Mouse (Mus musculus) lung, postnatal 0 days (tissue): ENCODE measurements around the gene Tprkb. TPM values are rescaled to one million over a fixed set of nuclear protein-coding genes. Genes with fewer than 3 reads are reported as not detected.
"Not testable (repeated sequence)": the region's sequence is repeated elsewhere in the genome, so short reads cannot be mapped to it uniquely, and the experiment has no call there.

ENCODE experiments used
- ATAC-seq: fragments of 200-750 bp; cut with Nextera tagmentation; 2 replicates; pipeline ENCODE4 v1.8.0; 2017; ENCODE audit warnings: moderate library complexity
- DNase-seq: peaks from one replicate; pipeline ENCODE4 v3.0.0-alpha.2; 2016; ENCODE audit warnings: low spot score
- H3K27ac ChIP-seq: fragments of 300-500 bp; sonication (generic); 2 replicates; pipeline ENCODE4 v1.5.1; 2014; ENCODE audit warnings: antibody characterized with exemption, mild to moderate bottlenecking, low read length, mixed read lengths
- H3K27me3 ChIP-seq: fragments of 300-500 bp; sonication (generic); replicated peaks from 2 replicates; pipeline ENCODE4 v1.6.1; 2014; ENCODE audit warnings: low read length, mixed read lengths; ENCODE audit not compliant: insufficient read depth
- H3K36me3 ChIP-seq: fragments of 300-500 bp; sonication (generic); 2 replicates; pipeline ENCODE4 v1.6.1; 2014; ENCODE audit warnings: low read length, mixed read lengths; ENCODE audit not compliant: insufficient read depth
- H3K4me1 ChIP-seq: fragments of 300-500 bp; sonication (generic); 2 replicates; pipeline ENCODE4 v1.6.1; 2014; ENCODE audit warnings: antibody characterized with exemption, low read depth, low read length, mixed read lengths; ENCODE audit not compliant: insufficient read depth
- H3K4me2 ChIP-seq: fragments of 300-500 bp; sonication (generic); replicated peaks from 2 replicates; pipeline ENCODE4 v1.6.1; 2014; ENCODE audit warnings: low read depth, mild to moderate bottlenecking, low read length, moderate library complexity, mixed read lengths
- H3K4me3 ChIP-seq: fragments of 300-500 bp; sonication (generic); 2 replicates; pipeline ENCODE4 v1.5.1; 2014; ENCODE audit warnings: low read depth, low read length
- H3K9ac ChIP-seq: fragments of 300-500 bp; sonication (generic); replicated peaks from 2 replicates; pipeline ENCODE4 v1.6.1; 2014; ENCODE audit warnings: low read depth, mild to moderate bottlenecking
- H3K9me3 ChIP-seq: fragments of 300-500 bp; sonication (generic); 2 replicates; pipeline ENCODE4 v1.6.1; 2016; ENCODE audit warnings: low read length, mixed read lengths
- CTCF ChIP-seq: IDR thresholded peaks from 2 replicates; pipeline ENCODE4 v1.5.1; 2016; ENCODE audit warnings: antibody characterized with exemption, mild to moderate bottlenecking
- EP300 ChIP-seq: IDR thresholded peaks from 2 replicates; pipeline ENCODE4 v1.6.1; 2016; ENCODE audit warnings: antibody characterized with exemption, mild to moderate bottlenecking, control low read depth
- WGBS: fragments of 180-500 bp; shearing (Covaris S2); extraction: QIAGEN DNeasy Blood & Tissue Kit; methylation state at CpG from one replicate; pipeline ENCODE4 v1.1.7; 2014; 5-methylcytosine and 5-hydroxymethylcytosine counted together
- polyA plus RNA-seq: library from polyadenylated mRNA; unstranded; fragments of >200 nt; fragmentation: Nextera tagmentation; extraction: Ambion mirVana; gene quantifications from 2 replicates; pipeline ENCODE4 v1.2.1, GENCODE M21; 2015

The Tprkb gene
- polyA plus RNA-seq, 1 experiment from 2014 or later: 23.8 TPM

DNA sequence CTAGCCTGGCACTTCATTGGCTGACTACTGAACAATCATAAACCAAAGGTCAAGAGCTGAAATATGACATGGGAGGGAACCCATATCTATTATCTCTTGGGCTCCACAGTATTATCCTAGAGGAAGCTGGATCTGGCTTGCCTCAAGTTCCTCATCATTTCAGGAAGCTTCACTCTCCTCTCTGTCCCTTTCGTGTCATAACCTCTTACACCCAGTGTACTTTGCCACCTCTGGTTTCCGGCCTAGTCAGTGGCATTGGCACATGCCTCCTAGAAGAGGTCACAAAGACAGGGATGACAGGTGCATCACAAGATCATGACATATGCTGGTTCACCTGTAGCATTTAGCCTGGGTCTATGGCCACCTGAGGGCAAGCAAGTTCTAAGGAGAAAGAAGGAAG, 9.4 kb upstream of the Tprkb start:
- WGBS: 89% methylated on average over 2 of the region's 2 CpGs
- no peak overlapping the region for H3K9ac ChIP-seq
- ATAC-seq (no peak), DNase-seq (no peak)
- H3K9me3 ChIP-seq: no peaks in the 10 kb centered on the region
- H3K27me3 ChIP-seq: no peaks in the 10 kb centered on the region
- H3K4me2 ChIP-seq: no peak overlapping the region
- no peaks in the 10 kb centered on the region for H3K4me1 ChIP-seq
- H3K36me3 ChIP-seq: no peaks in the 10 kb centered on the region
- no peak overlapping the region for H3K27ac ChIP-seq
- H3K4me3 ChIP-seq: no peak overlapping the region
- TF ChIP-seq CTCF (no peak), EP300 (no peak)

DNA sequence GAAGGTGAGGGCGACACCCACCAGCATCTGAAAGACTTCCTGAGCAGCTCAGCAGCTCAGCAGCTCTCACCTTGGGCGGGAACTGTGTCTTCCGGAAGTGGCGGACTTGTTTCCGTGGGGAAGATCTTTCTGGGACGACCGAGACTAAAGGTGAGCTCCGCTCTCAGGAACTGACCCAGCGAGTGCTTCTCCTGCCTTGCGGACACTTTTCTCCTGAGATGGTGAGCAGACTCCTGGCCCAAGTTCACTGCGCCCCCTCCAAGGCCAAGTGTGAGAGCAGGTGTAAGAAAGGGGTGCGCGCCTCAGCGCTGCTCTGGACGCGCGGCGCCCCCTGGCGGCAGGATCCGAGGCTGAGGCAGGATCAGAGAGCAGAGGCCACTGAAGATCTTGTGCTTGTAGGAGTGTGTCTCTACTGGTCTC, 7.0 kb upstream of the Tprkb start, which contains the start of gene Nat8f4:
Gene Nat8f4, minus strand, starts transcription at position 243 of the 420 bp plus-strand sequence.
- Histone ChIP-seq H3K4me2 (0 out of 2 replicates have a peak within 1 kb of the TSS, but pooled peaks have one; percentile 25), H3K4me3 (peak within 1 kb of the TSS; percentile 33)
- H3K36me3 ChIP-seq, H3K27ac ChIP-seq, H3K4me1 ChIP-seq, H3K9ac ChIP-seq, H3K9me3 ChIP-seq, H3K27me3 ChIP-seq: not testable (repeated sequence)
- DNase-seq (peak; percentile 48), ATAC-seq (peak; percentile 79)
- WGBS: 13% methylated on average over 20 of the region's 20 CpGs
- peak; percentile 87 for TF ChIP-seq CTCF

DNA sequence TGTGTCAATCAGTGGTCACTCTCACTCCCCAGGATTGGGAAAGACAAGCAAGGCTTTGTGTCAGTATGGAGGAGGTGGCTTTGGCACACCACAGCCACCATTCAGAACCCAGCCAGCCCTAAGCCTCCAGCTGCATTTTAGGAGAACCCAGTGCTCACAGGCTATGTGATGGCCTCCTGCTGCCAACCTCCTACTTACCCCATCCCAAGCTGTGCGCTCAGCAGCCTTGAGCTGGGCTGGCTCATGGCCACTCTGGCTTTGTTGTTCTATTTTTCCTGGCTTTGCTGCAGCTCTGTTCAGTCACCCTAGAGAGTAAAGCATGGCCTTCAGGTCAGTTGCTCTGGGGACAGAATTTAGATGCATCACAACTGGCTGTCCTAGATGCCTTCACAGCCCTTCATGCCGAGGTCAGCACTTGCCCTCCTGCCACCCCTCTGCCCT, 4.7 kb upstream of the Tprkb start:
- DNase-seq, H3K4me3 ChIP-seq, H3K9me3 ChIP-seq, H3K36me3 ChIP-seq, H3K4me1 ChIP-seq, H3K27ac ChIP-seq, ATAC-seq, H3K9ac ChIP-seq, H3K4me2 ChIP-seq, H3K27me3 ChIP-seq: not testable (repeated sequence)
- 71% methylated on average over 2 of the region's 2 CpGs for WGBS

DNA sequence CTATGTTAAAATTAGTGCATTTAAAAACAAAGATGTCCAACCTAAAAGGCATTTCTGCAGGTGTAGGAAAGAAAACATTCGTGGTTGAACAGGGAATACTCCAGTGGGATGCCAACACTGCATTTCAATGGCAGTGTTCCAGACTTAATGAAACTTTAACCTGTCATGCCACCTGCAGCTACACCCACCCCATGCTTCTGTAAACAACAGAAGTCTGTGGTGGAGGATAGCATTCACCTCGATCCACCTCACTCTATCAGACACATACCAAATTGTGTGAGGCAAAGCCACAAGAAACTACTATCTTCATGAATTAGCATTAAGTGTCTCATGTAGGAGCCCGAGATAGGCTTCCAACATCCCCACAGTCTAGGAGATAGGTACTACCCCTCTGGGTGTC, 3.3 kb upstream of the Tprkb start:
- H3K27me3 ChIP-seq: no peaks in the 10 kb centered on the region
- no peaks in the 10 kb centered on the region for H3K36me3 ChIP-seq
- H3K4me3 ChIP-seq: no peak overlapping the region
- no peak for TF ChIP-seq EP300
- TF ChIP-seq CTCF: no peak
- 42% methylated on average over 3 of the region's 3 CpGs for WGBS
- H3K4me1 ChIP-seq: no peaks in the 10 kb centered on the region
- H3K9me3 ChIP-seq: no peaks in the 10 kb centered on the region
- DNase-seq (no peak), ATAC-seq (no peak)
- H3K27ac ChIP-seq: no peak overlapping the region
- H3K4me2 ChIP-seq: no peak overlapping the region
- H3K9ac ChIP-seq: no peak overlapping the region

DNA sequence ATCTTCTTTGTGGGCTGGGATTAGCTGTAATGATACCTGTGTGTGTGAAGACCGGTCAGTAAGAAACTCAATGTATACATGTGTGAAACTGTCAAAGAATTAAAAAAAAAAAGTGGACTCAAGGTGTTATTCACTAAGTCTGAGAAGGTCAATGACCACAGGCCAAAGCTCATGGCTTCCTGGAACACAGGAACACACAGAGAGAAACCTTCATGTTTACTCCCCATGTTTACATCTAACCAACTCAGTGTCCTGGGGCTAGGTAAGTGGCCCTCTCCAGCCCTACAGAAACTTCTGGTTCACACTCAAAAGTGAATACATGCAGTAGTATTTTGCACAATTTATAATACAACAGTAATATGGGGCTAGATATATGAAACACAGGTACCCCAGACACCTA, 2.0 kb upstream of the Tprkb start:
- DNase-seq (no peak), ATAC-seq (no peak)
- Histone ChIP-seq H3K4me2 (no peak overlapping the region), H3K4me1 (no peaks in the 10 kb centered on the region), H3K27ac (no peak overlapping the region), H3K4me3 (no peak overlapping the region), H3K9ac (no peak overlapping the region), H3K9me3 (no peaks in the 10 kb centered on the region), H3K36me3 (no peaks in the 10 kb centered on the region), H3K27me3 (no peaks in the 10 kb centered on the region)
- WGBS: 97% methylated on average over 1 of the region's 1 CpGs
- TF ChIP-seq EP300 (no peak), CTCF (no peak)

DNA sequence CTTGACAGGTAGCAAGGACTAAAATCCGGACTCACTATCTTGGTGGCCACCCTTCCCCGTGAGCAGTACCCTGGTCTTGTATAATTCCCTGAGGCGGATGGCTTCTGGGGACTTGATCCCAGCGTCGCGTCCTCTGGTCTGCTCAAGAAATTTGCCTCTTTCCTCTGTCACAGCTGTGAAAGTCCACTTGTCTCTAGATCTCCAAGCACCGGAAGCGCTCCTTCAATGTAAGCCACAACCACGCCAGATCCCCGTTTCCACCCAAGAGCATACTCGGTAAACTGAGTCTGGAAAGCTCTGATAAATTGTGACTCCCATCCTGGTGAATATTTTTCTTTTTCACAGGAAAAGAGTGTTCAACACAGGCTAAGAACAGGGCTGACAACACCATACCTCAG, 3.5 kb downstream of the Tprkb start:
- H3K4me2 ChIP-seq: peak overlapping the region; percentile 88
- ATAC-seq (no peak), DNase-seq (no peak)
- peak overlapping the region; percentile 87 for H3K27ac ChIP-seq
- TF ChIP-seq EP300 (no peak), CTCF (no peak)
- H3K9me3 ChIP-seq: no peaks in the 10 kb centered on the region
- H3K9ac ChIP-seq: peak overlapping the region; percentile 64
- no peaks in the 10 kb centered on the region for H3K27me3 ChIP-seq
- H3K4me3 ChIP-seq: peak overlapping the region; percentile 64
- WGBS: 2% methylated on average over 11 of the region's 11 CpGs
- no peaks in the 10 kb centered on the region for H3K36me3 ChIP-seq
- H3K4me1 ChIP-seq: peaks cover 4% of the 10 kb centered on the region; the same call in 1 of the 2 replicates
